Comparison of ENCODE assay signal across 12 mouse cellular contexts in the genomic region with DNA sequence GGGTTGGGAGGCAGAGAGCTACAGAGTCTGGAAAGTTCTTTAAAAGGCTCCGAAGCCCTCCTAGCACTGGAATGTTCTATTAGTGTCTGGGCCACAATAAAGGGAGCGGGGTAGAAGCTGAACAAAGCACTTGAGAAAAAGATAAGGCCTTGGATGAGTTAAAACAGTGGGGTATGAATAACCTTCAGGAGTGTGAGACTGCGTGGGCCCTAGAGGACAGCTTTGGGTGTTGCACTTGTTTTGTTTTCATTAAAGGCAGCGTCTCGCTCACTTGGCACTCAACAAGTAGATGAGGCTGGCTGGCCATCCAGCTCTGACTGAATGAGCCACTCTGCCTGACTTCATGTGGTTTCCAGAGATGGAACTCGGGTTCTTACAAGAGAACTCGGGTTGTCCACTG.
DNase-seq lines count a peak whose midpoint lies in the region; ATAC-seq and TF ChIP-seq lines count a peak whose summit lies in the region.
"Had no signal": no experiment of that assay in that cellular context is flagged by ENCODE, and none has a peak within 500 bp of the region (broad histone marks: within the 10 kb centered on the region; RNA-seq: fewer than 3 reads in every experiment).

No protein-coding gene starts in this region.

- H3K4me2 ChIP-seq in forebrain, embryonic 14.5 days (ENCODE audit: low read length): no peak overlapping the region
- H3K4me2 ChIP-seq in heart, embryonic 15.5 days: 0 out of 2 replicates have a peak overlapping the region, but pooled peaks have one; percentile 14
- no peak overlapping the region for H3K4me2 ChIP-seq in hindbrain, postnatal 0 days (ENCODE audit: low read depth, low read length)
- H3K4me2 ChIP-seq: limb, embryonic 12.5 days; lung, embryonic 15.5 days had no signal

- WGBS in forebrain, embryonic 14.5 days: 84% methylated on average over 7 of the region's 7 CpGs
- 43% methylated on average over 7 of the region's 7 CpGs for WGBS in heart, embryonic 15.5 days
- WGBS in hindbrain, postnatal 0 days: 72% methylated on average over 7 of the region's 7 CpGs

- H3K27ac ChIP-seq in forebrain, embryonic 14.5 days (ENCODE audit: low read depth, low read length): peak overlapping the region; percentile 83
- peak overlapping the region; percentile 94 for H3K27ac ChIP-seq in heart, embryonic 15.5 days
- peak overlapping the region; percentile 83 for H3K27ac ChIP-seq in hindbrain, postnatal 0 days
- H3K27ac ChIP-seq: limb, embryonic 12.5 days; lung, embryonic 15.5 days had no signal

- no peak overlapping the region for H3K9ac ChIP-seq in forebrain, embryonic 14.5 days (ENCODE audit: low read length)
- H3K9ac ChIP-seq in heart, embryonic 15.5 days: no peak overlapping the region
- no peak overlapping the region for H3K9ac ChIP-seq in hindbrain, postnatal 0 days (replicated peaks; ENCODE audit: low read length)
- H3K9ac ChIP-seq: limb, embryonic 12.5 days; lung, embryonic 15.5 days had no signal

- no peak; the same call in 1 of the 2 replicates for TF ChIP-seq CTCF in hindbrain, postnatal 0 days (IDR thresholded peaks at IDR 0.05; ENCODE audit: low read depth)

- H3K4me1 ChIP-seq in forebrain, embryonic 14.5 days (ENCODE audit: control insufficient read depth, insufficient read depth, low read length): peaks cover 37% of the 10 kb centered on the region
- H3K4me1 ChIP-seq in heart, embryonic 15.5 days (replicated peaks): peaks cover 82% of the 10 kb centered on the region
- peaks cover 9% of the 10 kb centered on the region for H3K4me1 ChIP-seq in hindbrain, postnatal 0 days (ENCODE audit: insufficient read depth, low read length)

- DNase-seq in ZHBTc4 (ENCODE audit: low read depth, low spot score): peak; percentile 20
- no peak for DNase-seq in forebrain, embryonic 14.5 days (ENCODE audit: low spot score)
- no peak for DNase-seq in hindbrain, postnatal 0 days (ENCODE audit: low spot score)
- DNase-seq in cerebellum, adult 11-12 months: no peak
- no peak for DNase-seq in c-Kit-positive CD71-positive TER-119-positive erythroid progenitor cells, embryonic 14.5 days (ENCODE audit: low spot score)
- DNase-seq in frontal cortex, postnatal 10 days (ENCODE audit: low spot score in 2 of 2): no peak
- DNase-seq in right cerebral cortex, postnatal 4 days: no peak
- DNase-seq: kidney, postnatal 25 days had no signal

- ATAC-seq in forebrain, embryonic 14.5 days: no peak
- peak; percentile 72 for ATAC-seq in heart, embryonic 15.5 days (replicated peaks; ENCODE audit: insufficient number of reproducible peaks, insufficient read depth, low FRiP score, low read depth)
- ATAC-seq in hindbrain, postnatal 0 days: no peak

- no peak overlapping the region for H3K4me3 ChIP-seq in forebrain, embryonic 14.5 days (ENCODE audit: low read depth, low read length)
- no peak overlapping the region for H3K4me3 ChIP-seq in heart, embryonic 15.5 days
- H3K4me3 ChIP-seq in hindbrain, postnatal 0 days (ENCODE audit: low read length): no peak overlapping the region
- H3K4me3 ChIP-seq: limb, embryonic 12.5 days; lung, embryonic 15.5 days; myocyte had no signal

- H3K9me3 ChIP-seq in forebrain, embryonic 14.5 days (replicated peaks; ENCODE audit: control insufficient read depth, low read length): no peaks in the 10 kb centered on the region
- no peaks in the 10 kb centered on the region for H3K9me3 ChIP-seq in heart, embryonic 15.5 days (replicated peaks)
- H3K9me3 ChIP-seq in hindbrain, postnatal 0 days (ENCODE audit: low read length): no peaks in the 10 kb centered on the region
- H3K9me3 ChIP-seq: limb, embryonic 12.5 days; lung, embryonic 15.5 days had no signal

- no peaks in the 10 kb centered on the region for H3K27me3 ChIP-seq in forebrain, embryonic 14.5 days (replicated peaks; ENCODE audit: control insufficient read depth, insufficient read depth, low read length)
- no peaks in the 10 kb centered on the region for H3K27me3 ChIP-seq in heart, embryonic 15.5 days
- no peaks in the 10 kb centered on the region for H3K27me3 ChIP-seq in hindbrain, postnatal 0 days (ENCODE audit: insufficient read depth, low read length)
- H3K27me3 ChIP-seq: limb, embryonic 12.5 days; lung, embryonic 15.5 days had no signal

- no peaks in the 10 kb centered on the region for H3K36me3 ChIP-seq in forebrain, embryonic 14.5 days (ENCODE audit: control insufficient read depth, insufficient read depth, low read length)
- no peaks in the 10 kb centered on the region for H3K36me3 ChIP-seq in heart, embryonic 15.5 days
- no peaks in the 10 kb centered on the region for H3K36me3 ChIP-seq in hindbrain, postnatal 0 days (ENCODE audit: insufficient read depth, low read length)
- H3K36me3 ChIP-seq: limb, embryonic 12.5 days; lung, embryonic 15.5 days had no signal
